Mouse (Mus musculus): ENCODE measurements around the gene Ass1. TPM values are rescaled to one million over a fixed set of nuclear protein-coding genes. Genes with fewer than 3 reads are reported as not detected.

Gene Ass1
- 9.1 and 21.3 TPM in 2 replicates for polyA plus RNA-seq (2015; fragmentation: Nextera tagmentation; extraction: Ambion mirVana)

DNA sequence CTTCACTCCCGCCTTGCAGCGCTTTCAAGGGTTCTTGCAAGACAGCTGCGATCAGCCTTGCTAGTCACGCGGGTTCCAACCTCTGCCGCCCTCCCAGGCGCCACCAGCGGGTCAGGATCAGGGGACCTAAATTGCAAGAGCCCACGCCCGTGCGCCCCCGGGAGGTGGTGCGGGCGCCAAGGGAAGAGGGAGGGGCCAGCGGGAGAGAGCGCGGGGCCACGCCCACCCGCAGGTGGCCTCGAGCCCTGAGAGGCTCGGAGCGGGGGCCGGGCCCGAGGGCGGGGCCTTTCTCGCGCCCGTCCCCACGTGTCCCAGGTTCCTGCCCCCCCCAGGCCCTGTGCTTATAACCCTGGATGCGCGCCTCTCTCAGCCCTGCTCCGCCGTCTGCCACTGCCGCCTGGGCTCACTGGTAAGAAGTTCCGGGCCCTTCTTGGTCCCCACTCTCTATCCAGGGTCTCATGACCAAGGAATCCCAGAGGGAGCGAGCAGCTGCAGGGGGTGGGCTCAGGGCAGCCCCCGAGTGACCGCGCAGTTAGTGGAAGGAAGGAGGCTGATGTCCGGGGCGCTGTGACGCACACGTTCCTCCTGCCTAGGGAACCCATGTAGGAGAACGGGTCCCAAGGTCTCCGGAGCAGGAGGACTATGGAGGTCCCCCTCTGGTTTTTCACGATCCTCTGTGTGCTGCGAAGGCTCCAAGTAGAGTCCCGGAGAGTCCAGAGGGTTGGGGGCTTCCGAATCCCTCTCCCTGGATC lies at the start of gene Ass1:
Gene Ass1 (plus strand): TSS at position 277 of the 752 bp plus-strand sequence.
- Histone ChIP-seq H3K4me3 (replicated peaks) (peak within 1 kb of the TSS; percentile 46), H3K27me3 (replicated peaks) (peaks cover 51% of the 10 kb centered on the region), H3K27ac (replicated peaks) (no peak within 1 kb of the TSS), H3K9me3 (replicated peaks) (no peaks in the 10 kb centered on the region), H3K36me3 (no peaks in the 10 kb centered on the region), H3K9ac (replicated peaks) (peak within 1 kb of the TSS; percentile 57), H3K4me2 (peak within 1 kb of the TSS; percentile 98), H3K4me1 (peaks cover 24% of the 10 kb centered on the region)
- WGBS: 1% methylated on average over 45 of the region's 49 CpGs
- ATAC-seq (ENCODE audit: low FRiP score): peak; percentile 55; the same call in 1 of the 2 replicates

DNA sequence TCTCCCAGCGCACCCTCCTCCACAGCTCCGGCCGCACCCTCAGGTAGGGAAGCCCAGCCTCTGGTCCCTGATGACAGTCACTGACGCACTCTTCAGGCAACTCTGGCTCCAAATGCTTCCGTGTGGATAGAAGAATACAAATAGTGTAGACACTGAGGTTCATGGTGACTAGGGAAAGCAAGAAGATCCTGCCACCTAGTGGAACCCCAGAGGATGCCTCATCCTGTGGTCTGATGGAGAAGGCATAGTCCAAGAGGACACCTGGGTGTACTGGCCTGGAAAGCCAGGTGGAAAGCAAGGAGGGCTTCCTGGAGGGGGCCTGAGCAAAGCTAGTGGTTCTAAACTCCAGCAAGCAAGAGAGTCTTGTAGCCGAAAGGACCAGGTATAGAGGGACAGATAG lies 49.1 kb upstream of the Ass1 start:
- no peak overlapping the region for H3K4me3 ChIP-seq (replicated peaks)
- no peak overlapping the region for H3K9ac ChIP-seq (replicated peaks)
- no peak overlapping the region for H3K27ac ChIP-seq (replicated peaks)
- H3K4me2 ChIP-seq: no peak overlapping the region
- WGBS: 83% methylated on average over 6 of the region's 6 CpGs
- 0 out of 2 replicates have a peak, but pooled peaks cover 3% of the 10 kb centered on the region for H3K27me3 ChIP-seq (replicated peaks)
- no peak for ATAC-seq (ENCODE audit: low FRiP score)
- H3K4me1 ChIP-seq: peaks cover 8% of the 10 kb centered on the region
- H3K9me3 ChIP-seq (replicated peaks): no peaks in the 10 kb centered on the region
- no peaks in the 10 kb centered on the region for H3K36me3 ChIP-seq

DNA sequence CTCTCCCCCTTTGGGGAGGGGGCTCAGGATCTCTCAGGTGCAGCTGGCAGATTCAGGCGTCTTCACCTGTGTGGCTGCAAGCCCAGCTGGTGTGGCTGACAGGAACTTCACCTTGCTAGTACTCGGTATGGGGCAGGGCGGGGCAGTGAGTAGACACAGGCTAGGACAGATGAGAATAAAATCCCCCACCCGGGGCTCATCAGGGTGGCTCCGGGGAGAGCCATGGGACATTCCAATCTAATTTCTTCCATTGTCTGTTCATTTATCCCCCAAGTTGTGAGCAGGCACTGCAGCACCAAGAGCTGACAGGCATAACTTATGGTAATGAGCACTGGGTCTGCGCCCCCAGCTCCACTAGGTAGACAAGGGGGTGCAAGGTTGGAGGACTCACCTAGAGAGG lies 47.4 kb upstream of the Ass1 start:
- Histone ChIP-seq H3K4me2 (no peak overlapping the region), H3K27ac (replicated peaks) (no peak overlapping the region), H3K9me3 (replicated peaks) (no peaks in the 10 kb centered on the region), H3K4me1 (peaks cover 5% of the 10 kb centered on the region; the same call in 1 of the 2 replicates), H3K9ac (replicated peaks) (no peak overlapping the region), H3K36me3 (no peaks in the 10 kb centered on the region), H3K4me3 (replicated peaks) (no peak overlapping the region), H3K27me3 (replicated peaks) (0 out of 2 replicates have a peak, but pooled peaks cover 3% of the 10 kb centered on the region)
- ATAC-seq (ENCODE audit: low FRiP score): no peak
- WGBS: 67% methylated on average over 6 of the region's 6 CpGs

DNA sequence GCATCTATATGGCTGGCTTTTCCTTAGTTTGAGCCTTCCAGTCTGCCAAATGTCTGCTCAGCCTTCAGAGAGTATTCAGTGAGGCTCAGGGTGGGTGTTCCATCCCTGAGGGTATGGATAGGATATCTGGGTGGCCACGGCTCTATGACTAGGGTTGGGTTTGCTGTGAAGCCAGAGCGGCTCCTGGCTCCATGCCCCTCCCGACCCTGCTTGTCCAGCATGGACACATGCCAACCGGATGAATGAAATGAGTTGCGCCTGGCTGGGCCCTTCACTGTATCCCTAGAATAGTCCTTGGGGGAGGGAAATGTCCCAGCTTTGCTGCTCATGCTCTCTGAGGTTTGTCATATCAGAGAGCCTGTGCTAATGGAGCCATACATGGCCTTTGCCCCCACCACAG lies 38.5 kb upstream of the Ass1 start:
- no peak overlapping the region for H3K4me3 ChIP-seq (replicated peaks)
- no peak for ATAC-seq (ENCODE audit: low FRiP score)
- no peaks in the 10 kb centered on the region for H3K4me1 ChIP-seq
- H3K36me3 ChIP-seq: no peaks in the 10 kb centered on the region
- H3K27me3 ChIP-seq (replicated peaks): peaks cover 9% of the 10 kb centered on the region; the same call in 1 of the 2 replicates
- no peak overlapping the region for H3K9ac ChIP-seq (replicated peaks)
- no peak overlapping the region for H3K27ac ChIP-seq (replicated peaks)
- 77% methylated on average over 5 of the region's 5 CpGs for WGBS
- H3K9me3 ChIP-seq (replicated peaks): no peaks in the 10 kb centered on the region
- no peak overlapping the region for H3K4me2 ChIP-seq

DNA sequence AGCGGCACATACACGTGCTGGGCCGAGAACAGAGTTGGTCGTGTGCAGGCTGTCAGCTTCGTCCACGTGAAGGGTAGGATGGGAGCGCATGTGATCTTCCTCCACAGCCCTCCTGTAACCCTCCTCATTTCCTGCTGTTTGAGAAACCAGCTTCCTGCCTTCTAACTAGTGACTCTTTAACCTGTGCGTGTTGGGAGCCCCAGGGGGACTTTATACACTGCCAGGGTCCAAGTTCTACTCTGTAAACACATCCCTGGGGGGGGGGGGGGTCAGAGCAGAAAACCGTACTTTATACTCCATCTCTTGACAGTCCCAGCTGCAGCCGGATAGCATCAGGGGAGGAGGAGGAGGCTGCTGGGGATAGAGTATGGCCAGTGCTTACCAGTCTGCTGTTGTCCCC lies 35.3 kb upstream of the Ass1 start:
- H3K9ac ChIP-seq (replicated peaks): no peak overlapping the region
- no peaks in the 10 kb centered on the region for H3K36me3 ChIP-seq
- no peak overlapping the region for H3K27ac ChIP-seq (replicated peaks)
- no peak overlapping the region for H3K4me2 ChIP-seq
- H3K27me3 ChIP-seq (replicated peaks): 0 out of 2 replicates have a peak, but pooled peaks cover 5% of the 10 kb centered on the region
- no peaks in the 10 kb centered on the region for H3K4me1 ChIP-seq
- no peak overlapping the region for H3K4me3 ChIP-seq (replicated peaks)
- WGBS: 76% methylated on average over 10 of the region's 10 CpGs
- no peak for ATAC-seq (ENCODE audit: low FRiP score)
- H3K9me3 ChIP-seq (replicated peaks): no peaks in the 10 kb centered on the region

DNA sequence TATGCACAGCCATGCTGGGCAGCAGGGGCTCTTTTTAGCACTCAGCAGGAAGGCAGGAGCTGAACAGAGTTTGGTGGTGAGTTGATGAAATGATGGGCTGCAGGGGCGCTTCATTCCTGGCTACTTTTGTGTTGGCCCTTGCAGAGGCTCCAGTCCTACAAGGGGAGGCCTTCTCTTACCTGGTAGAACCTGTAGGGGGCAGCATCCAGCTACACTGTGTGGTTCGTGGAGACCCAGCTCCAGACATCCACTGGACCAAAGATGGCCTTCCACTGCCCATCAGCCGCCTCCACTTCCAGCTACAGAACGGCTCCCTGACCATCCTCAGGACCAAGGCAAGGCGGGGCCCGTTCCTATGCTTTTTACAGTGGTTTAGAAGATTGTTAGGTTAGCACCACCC lies 34.4 kb upstream of the Ass1 start:
- Histone ChIP-seq H3K4me1 (no peaks in the 10 kb centered on the region), H3K27me3 (replicated peaks) (0 out of 2 replicates have a peak, but pooled peaks cover under 1% of the 10 kb centered on the region), H3K4me3 (replicated peaks) (no peak overlapping the region), H3K36me3 (no peaks in the 10 kb centered on the region), H3K9ac (replicated peaks) (no peak overlapping the region), H3K9me3 (replicated peaks) (no peaks in the 10 kb centered on the region), H3K4me2 (no peak overlapping the region), H3K27ac (replicated peaks) (no peak overlapping the region)
- ATAC-seq (ENCODE audit: low FRiP score): no peak
- 33% methylated on average over 6 of the region's 6 CpGs for WGBS

DNA sequence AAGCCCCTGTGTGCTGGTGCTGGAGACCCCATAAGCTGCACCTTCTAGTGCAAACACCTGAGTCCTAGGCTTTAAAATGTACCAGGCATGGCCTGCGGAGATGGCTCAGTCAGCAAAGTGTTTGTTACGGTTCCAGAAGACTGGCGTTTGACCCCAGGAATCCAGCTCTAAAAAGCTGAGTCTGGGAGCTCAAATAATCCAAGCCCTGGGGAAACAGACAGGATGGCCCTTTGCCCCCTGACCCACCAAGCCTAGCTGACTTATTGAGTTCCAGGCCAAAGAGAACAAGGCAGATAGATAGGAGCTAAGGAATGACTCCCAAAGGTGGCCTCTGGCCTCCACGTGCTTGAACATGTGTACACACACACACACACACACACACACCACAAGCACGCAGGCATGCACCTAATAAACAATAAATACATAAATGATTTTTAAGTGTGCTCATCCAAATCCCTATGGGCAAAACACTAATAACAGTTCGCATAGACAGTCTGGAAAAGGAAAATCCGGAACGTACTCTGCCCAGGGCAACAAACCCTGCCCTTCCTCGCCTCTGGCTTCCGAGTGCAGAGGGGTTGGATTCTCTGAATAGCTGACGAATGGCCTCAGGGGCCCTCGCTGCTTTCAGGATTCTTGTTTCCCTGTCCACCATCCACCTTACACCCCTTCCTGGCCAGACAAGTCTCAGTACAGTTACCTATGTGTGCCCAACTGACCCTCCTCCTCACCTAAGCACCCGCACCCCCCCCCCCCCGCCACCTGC lies 32.3 kb upstream of the Ass1 start:
- H3K9ac ChIP-seq (replicated peaks): no peak overlapping the region
- no peak overlapping the region for H3K4me3 ChIP-seq (replicated peaks)
- H3K4me2 ChIP-seq: no peak overlapping the region
- H3K27ac ChIP-seq (replicated peaks): no peak overlapping the region
- H3K4me1 ChIP-seq: peaks cover 5% of the 10 kb centered on the region; the same call in 1 of the 2 replicates
- ATAC-seq (ENCODE audit: low FRiP score): no peak
- H3K36me3 ChIP-seq: no peaks in the 10 kb centered on the region
- WGBS: 70% methylated on average over 14 of the region's 14 CpGs
- H3K27me3 ChIP-seq (replicated peaks): no peaks in the 10 kb centered on the region
- H3K9me3 ChIP-seq (replicated peaks): no peaks in the 10 kb centered on the region

DNA sequence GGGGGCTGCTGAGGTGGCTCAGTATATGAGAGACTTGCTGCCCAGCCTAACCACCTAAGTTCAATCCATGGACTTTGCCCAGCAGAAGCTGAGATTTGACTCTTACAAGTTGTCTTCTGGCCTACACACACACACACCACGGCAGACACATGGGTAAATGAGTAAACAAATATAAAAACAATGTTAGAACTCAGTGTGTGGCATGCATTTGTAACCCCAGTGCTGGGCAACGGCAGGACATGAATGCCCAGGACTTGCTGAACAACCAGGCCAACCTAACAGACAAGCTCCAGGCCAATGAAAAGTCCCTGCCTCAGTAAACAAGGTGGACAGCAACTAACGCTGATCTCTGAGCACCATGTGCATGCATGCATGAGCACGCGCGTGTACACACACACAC lies 30.4 kb upstream of the Ass1 start:
- H3K9ac ChIP-seq (replicated peaks): no peak overlapping the region
- no peaks in the 10 kb centered on the region for H3K27me3 ChIP-seq (replicated peaks)
- no peaks in the 10 kb centered on the region for H3K9me3 ChIP-seq (replicated peaks)
- H3K4me3 ChIP-seq (replicated peaks): no peak overlapping the region
- WGBS: 81% methylated on average over 6 of the region's 6 CpGs
- no peak for ATAC-seq (ENCODE audit: low FRiP score)
- peaks cover 5% of the 10 kb centered on the region; the same call in 1 of the 2 replicates for H3K4me1 ChIP-seq
- no peaks in the 10 kb centered on the region for H3K36me3 ChIP-seq
- H3K27ac ChIP-seq (replicated peaks): no peak overlapping the region
- no peak overlapping the region for H3K4me2 ChIP-seq

DNA sequence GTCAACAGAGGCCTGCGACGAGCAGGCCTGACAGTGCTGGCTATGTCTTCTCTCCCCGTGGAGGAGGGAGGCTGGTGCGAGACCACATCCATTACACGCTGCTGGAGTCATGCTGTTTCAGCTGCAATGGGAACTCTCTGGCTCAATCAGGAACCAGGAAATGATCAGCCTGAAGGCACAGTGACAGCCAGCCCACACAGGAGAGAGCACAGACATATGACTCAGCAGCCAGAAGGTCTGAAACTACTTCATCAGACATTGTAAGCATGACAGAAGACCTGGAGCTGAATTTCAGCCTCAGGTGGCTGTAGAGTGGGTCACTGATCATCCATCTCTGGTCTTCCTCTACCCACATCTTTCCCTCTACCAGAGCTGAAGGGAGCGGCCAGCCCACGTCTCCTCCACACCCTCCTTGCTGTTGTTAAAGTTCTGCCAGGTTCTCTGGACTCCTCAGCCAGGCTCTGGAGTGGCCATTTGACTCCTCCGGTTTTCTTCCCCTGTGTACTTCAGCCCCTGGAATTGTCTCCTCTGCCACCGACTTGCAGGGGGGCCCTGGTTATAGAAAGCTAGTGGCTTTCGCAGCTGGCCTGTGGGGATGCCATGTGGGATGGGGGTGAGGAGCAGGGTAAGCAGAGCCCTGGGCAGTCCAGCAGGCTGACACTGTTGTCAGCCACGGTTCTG lies 27.4 kb upstream of the Ass1 start:
- peaks cover 5% of the 10 kb centered on the region; the same call in 1 of the 2 replicates for H3K4me1 ChIP-seq
- H3K4me2 ChIP-seq: no peak overlapping the region
- 48% methylated on average over 11 of the region's 11 CpGs for WGBS
- no peak overlapping the region for H3K27ac ChIP-seq (replicated peaks)
- H3K9ac ChIP-seq (replicated peaks): no peak overlapping the region
- no peaks in the 10 kb centered on the region for H3K36me3 ChIP-seq
- peak; percentile 35; the same call in 1 of the 2 replicates for ATAC-seq (ENCODE audit: low FRiP score)
- no peak overlapping the region for H3K4me3 ChIP-seq (replicated peaks)
- H3K27me3 ChIP-seq (replicated peaks): no peaks in the 10 kb centered on the region
- H3K9me3 ChIP-seq (replicated peaks): no peaks in the 10 kb centered on the region

DNA sequence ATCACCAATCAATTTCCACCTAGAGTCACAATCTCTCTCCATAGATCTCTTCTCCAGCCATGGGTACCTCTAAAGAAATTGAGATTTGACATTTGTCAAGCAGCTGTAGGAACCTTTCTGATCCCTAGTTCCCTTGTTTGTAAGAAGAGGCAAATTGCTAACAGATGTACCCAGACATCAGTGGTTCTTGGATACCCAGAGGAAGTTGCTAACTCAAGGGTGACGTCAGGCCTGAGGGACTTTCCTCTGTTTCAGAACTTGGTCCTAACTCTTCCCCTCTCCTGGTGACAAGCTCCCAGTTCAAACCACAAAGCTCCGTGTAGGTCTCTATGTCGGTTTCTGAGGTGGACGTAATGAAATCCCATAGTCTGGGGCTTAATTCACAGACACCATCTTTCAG lies 24.0 kb upstream of the Ass1 start:
- Histone ChIP-seq H3K27me3 (replicated peaks) (no peaks in the 10 kb centered on the region), H3K9me3 (replicated peaks) (no peaks in the 10 kb centered on the region), H3K4me3 (replicated peaks) (no peak overlapping the region), H3K27ac (replicated peaks) (no peak overlapping the region), H3K4me2 (no peak overlapping the region), H3K36me3 (no peaks in the 10 kb centered on the region), H3K4me1 (peaks cover 26% of the 10 kb centered on the region), H3K9ac (replicated peaks) (no peak overlapping the region)
- 92% methylated on average over 4 of the region's 4 CpGs for WGBS
- no peak for ATAC-seq (ENCODE audit: low FRiP score)

DNA sequence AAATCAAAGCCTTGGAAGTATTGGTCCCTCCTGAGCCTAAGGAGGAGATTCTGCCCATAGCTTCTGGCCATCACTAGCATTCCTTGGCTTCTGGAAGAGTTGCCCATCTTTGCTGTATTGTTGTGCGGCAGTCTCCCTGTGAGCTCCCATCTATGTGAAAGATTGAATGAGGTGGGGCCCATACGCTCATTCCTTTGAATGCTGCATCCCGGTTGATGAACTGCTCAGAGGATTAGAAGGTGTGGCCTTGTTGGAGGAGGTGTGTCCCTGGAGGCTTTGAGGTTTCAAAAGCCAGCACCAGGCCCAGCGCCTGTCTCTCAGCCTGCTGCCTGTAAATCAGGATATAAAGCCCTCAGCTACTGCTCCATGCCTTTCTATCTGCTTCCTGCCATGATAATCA lies 23.6 kb upstream of the Ass1 start:
- H3K27me3 ChIP-seq (replicated peaks): no peaks in the 10 kb centered on the region
- no peaks in the 10 kb centered on the region for H3K36me3 ChIP-seq
- H3K4me3 ChIP-seq (replicated peaks): no peak overlapping the region
- H3K9ac ChIP-seq (replicated peaks): no peak overlapping the region
- H3K4me1 ChIP-seq: peaks cover 26% of the 10 kb centered on the region
- no peak overlapping the region for H3K27ac ChIP-seq (replicated peaks)
- no peak for ATAC-seq (ENCODE audit: low FRiP score)
- no peaks in the 10 kb centered on the region for H3K9me3 ChIP-seq (replicated peaks)
- no peak overlapping the region for H3K4me2 ChIP-seq
- 59% methylated on average over 4 of the region's 4 CpGs for WGBS

Measured in neural tube, embryonic 15.5 days (tissue).